Mouse (Mus musculus): Measurements from ENCODE around the gene Iffo2.

- no peak for TF ChIP-seq CTCF (IDR thresholded peaks at IDR 0.05; ENCODE audit: insufficient read depth, low read depth, low read length)
- no peak for TF ChIP-seq POLR2A (IDR thresholded peaks at IDR 0.05; ENCODE audit: insufficient read depth, low read depth, low read length)
Measured at GRCm38 (mm10) chr4:139667632-139668031, 137.3 kb downstream of the Iffo2 start.

Measured in olfactory bulb, adult 2 months (tissue).